Mouse (Mus musculus): ENCODE results near the gene Pappa.

The Pappa gene

DNA sequence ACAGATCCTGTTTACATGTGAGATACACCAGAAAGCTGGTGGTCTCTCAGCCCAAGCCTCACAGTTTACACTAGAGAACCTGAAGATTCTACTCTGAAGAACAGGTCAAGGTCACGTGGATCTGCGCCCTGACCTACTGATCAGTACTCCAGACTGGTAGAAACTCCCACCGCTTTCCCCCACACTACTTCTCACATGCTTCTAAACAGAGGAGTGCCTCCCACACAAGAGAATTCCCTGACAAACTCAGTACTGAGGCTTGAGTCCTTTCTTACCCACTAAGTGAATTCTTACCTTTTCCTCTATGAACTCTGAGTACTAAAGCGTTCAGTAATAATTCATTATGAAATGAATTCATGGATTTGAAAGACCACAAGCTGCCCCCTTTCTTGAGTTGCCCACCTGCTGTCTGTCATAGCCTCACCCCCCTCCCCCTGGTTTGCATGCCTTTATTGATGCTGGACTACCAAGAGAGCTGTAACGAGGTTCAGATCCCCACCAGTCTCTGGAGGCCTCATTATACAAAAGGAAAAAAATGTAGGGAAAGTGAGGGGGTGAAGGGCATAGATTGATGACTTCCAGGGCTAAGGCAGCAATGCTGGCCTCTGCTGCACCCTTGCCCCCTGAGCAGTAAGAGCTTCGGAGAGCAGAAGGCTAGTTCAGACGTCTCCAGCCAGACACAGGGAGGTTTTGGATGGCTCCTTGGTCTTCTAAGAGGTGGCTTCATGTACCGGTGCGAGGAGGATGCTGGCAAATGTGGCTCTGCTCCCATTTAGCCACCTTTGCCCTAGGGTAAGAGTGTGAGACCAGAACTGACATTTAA, 204.7 kb downstream of the Pappa start:
- DNase-seq (ENCODE audit: low spot score), result no peak

DNA sequence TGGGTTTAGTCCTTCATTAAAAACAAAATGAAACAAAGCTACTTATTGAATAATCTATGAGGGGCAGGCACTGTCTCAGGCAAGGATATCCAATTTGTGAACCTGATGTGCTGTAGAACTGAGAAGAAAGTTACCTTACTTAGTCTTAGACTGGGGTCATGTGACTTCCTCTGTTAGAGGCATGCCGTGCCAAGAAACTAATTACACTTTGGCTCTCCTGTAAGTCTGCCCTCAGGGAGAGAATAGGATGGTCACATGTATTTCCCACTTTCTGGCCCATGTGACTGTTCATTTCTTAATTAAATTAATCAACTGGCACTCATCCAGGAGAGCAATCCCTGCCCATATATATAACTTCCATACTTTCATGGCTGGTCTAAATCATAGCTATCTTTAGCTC, 209.7 kb downstream of the Pappa start:
- DNase-seq (ENCODE audit: low spot score), result no peak

DNA sequence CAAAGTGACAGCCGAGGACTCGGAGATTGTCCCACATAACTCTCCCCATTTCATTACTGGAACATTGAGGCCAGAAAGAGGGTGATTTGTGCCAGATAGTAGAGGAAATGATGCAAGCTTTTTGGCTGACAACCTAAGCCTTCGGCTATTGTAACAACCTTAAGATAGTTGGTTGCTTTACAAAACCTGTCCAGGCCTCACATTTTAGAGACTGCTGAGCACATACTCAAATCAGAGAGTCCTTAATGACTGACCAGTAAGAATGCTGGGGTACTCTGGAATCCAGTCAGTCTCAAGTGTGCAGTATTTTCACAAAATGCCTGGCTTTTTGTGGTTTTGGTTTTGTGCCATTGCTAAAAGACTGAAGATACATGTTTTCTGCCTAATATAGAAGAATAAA, 217.8 kb downstream of the Pappa start:
- DNase-seq (ENCODE audit: low spot score), result no peak

DNA sequence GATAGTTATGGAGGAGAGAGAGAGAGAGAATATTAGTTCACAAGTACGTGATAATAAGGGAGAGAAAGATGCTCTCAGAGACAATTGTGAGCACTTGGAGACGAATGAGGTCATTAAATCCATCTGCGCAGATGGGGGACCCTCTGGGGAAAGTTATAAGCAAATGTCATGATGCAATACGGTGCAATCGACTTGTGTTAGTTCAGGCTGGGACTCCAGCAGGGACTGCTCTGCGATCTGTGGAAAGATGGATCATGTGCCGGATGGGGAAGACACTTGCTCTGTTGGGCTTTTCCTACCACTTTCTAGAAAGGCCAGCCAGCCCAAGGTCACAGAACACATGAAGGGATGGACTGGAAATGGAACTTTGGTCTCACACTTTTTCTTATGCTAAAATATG, 226.5 kb downstream of the Pappa start:
- DNase-seq (ENCODE audit: low spot score), result no peak

DNA sequence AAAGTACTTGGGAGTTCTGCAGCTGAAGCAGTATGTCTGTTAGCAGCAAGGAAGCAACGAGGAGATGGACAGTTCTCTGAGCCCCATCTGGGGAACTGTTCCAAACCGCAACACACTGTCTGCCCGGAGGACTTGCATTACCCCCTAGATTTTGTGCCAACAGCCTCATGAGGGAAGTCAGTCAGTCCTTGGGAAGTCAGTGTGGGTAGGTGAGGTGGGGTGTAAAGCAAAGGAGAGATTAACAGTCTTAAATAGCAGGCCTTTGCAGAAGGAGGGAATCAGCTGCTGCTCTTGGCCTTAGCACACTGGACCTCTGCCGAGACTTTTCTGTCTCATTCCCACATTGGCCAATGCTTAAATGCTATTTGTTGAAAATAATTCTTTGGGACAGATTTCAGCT, 230.6 kb downstream of the Pappa start:
- no peak for DNase-seq (ENCODE audit: low spot score)

DNA sequence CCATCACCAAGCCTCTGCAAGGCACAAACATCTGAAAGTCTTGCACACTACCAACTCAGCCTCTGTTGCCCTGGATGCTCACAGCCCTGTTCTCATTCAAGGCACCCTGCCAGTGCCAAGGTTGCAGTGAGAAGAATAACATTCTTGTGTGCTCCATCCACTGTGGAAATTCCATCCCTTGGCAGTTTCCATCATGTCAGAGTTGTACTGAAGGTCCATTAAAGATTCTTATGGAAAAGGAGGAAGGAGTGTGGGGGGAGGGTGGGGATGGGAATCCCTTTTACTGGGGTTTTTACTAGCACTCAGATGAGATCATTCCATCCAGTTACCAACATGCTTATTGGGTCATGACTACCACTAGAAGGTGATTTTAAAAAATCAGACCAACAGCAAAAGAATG, 243.2 kb downstream of the Pappa start:
- no peak for DNase-seq (ENCODE audit: low spot score)

DNA sequence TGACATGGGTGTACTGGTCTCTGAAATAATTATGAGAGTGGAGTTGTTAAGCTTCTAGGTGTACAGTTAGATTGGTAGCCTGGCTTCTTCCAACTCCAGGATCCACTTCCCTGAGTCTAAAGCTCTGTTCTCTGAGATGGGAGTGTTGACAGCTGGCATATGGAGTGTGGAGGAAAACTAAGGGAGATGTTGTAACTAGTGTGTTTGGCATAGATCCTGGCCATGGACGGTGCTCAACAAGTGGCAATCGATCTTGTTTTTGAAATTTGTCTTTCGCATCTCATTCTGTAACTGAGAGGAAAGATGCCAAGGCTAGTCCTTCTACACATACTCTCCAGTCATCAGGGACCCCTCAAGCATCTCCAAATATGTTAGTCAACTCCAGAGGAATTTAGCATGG, 248.8 kb downstream of the Pappa start:
- no peak for DNase-seq (ENCODE audit: low spot score)

DNA sequence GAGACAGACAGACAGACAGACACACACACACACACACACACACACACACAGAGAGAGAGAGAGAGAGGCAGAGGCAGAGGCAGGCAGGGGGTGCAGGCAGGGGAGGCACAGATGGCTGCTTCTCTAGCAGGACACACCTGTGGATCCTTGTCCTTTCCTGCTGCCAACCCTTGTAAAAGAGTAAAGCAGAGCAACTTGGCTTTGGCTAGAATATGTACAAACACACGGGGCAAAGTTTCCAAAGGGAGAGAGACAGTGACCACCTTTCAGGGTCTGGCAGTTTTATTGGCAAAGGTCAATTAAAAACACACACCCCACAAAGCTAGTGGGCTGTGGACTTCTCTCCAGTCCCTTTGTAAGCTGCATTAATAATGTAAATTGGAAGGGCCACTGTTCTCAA, 249.9 kb downstream of the Pappa start:
- no peak for DNase-seq (ENCODE audit: low spot score)

DNA sequence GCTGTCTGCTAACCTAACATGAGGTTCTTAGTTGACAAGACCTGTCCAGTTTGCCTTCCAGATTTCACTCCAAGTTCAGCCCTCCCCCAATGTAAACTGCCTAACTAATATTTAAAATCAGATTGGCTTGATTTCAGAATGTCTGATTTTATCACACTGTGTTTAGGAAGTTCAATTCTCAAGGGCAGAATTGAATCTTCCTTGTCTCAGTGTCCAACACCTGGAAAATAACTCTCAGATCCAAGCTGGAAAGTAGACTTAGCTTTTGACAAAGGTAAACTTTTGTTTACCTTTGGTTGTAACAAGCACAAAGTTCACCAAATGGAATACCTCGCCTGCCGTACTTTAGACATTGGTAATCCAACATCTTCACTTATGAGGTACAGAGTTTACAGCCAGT, 252.6 kb downstream of the Pappa start:
- no peak for DNase-seq (ENCODE audit: low spot score)

DNA sequence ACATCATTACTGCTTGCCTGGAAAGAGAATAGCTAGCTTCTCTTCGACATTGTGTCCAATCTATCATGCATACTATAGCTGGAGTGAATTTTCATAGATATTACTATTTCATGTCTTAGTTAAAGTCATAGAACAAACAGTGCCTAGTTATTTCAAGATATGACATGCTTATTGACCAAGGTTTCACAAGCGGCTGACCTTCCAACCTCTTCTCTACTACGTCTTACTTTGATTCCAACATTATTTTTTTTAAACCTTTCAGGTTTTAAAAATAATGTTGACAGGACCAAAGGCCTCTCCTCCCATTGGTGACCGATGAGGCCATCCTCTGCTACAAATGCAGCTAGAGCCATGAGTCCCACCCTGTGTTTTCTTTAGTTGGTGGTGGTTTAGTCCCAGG, 255.5 kb downstream of the Pappa start:
- no peak for DNase-seq (ENCODE audit: low spot score)

DNA sequence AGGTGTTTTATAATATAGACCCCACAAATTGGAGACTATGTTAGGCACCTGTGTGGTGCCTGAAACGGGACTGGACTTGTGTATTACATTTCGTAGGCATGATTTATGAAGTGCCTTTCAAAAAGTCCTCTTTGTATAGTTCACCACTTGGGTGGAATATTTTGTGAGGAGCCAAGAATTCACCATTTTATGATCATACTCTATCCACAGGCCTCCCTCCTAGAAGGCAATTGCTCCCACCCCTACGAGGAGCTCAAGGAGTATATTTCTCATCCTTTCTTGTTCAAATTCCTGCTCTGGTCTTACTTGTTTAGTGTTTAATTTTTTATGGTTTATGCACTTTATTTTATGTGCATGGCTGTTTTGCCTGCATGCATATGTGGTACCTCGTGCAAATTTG, 259.1 kb downstream of the Pappa start:
- no peak for DNase-seq (ENCODE audit: low spot score)

DNA sequence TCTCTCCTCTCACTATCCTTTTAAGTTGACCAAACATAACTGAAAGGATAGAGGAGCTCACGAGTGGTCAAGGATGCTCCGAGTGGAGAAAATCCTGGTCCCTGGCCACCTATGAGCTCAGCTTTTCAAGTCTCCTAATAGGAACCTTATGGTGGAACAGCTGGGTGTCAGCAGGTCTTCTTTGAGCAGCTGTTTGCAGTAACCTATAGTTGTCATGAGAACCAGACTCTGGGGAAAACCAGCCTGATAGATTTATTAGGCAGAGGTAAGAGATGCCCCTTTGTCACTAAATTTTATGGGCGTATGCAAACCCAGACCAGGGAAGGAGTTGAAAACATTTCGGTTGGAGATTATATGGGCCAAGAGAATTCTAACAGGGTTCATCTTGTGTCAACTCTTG, 267.0 kb downstream of the Pappa start:
- DNase-seq (ENCODE audit: low spot score), result no peak

DNA sequence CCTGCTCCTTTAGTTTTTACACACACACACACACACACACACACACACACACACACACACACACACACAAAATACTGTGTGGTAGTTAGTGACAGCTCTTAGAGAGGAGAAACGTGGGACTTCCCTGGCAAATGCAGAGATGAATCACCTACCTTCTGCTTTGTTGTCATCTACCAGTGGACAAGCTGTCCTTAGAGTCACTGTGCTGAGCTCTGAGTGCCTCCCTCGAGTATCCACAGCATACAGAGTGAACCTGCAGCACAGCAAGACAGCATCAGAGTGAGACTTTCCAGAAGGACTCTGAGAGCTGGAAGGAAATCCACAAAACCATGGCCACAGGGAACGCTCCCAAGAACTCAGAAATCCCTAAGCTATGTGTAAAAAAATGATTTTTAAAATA, 272.8 kb downstream of the Pappa start:
- DNase-seq (ENCODE audit: low spot score), result no peak

DNA sequence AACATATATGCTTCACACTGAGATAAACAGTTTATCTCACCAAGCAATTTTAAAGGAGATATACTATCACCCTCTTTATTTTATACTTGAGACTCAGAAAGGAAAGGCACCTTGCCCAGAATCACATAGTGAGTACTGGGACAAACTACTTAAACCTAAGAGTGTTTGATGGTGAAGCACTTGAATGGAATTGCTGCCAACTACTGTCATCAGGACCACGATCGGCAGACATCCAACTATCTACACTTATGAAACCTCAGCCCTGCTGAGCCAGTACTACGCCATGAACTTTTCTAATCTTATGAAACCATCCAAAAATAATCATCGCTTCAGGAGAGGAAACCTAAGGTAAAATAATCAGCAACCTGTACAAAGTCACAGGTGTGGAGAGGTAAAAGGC, 275.5 kb downstream of the Pappa start:
- DNase-seq (ENCODE audit: low spot score), result no peak

DNA sequence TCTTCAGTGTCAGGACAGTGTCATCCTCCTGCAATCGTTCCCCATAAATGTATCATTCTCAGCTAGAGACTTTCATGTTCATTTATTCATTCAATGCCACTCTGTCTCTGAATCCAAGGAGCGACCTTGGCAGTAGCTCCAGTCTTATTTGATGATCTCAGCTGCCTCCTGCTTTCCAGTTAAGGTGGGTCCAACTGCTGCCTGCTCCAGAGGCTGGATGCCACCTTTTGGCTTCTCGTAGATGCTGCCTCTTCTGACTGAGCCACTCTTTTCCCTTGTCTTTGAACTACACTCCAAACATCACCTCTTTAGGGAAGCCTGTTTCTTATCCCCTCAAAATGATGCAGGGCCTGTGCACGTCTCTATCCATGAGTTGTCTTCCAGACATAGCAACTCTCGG, 278.3 kb downstream of the Pappa start:
- DNase-seq (ENCODE audit: low spot score), result no peak

DNA sequence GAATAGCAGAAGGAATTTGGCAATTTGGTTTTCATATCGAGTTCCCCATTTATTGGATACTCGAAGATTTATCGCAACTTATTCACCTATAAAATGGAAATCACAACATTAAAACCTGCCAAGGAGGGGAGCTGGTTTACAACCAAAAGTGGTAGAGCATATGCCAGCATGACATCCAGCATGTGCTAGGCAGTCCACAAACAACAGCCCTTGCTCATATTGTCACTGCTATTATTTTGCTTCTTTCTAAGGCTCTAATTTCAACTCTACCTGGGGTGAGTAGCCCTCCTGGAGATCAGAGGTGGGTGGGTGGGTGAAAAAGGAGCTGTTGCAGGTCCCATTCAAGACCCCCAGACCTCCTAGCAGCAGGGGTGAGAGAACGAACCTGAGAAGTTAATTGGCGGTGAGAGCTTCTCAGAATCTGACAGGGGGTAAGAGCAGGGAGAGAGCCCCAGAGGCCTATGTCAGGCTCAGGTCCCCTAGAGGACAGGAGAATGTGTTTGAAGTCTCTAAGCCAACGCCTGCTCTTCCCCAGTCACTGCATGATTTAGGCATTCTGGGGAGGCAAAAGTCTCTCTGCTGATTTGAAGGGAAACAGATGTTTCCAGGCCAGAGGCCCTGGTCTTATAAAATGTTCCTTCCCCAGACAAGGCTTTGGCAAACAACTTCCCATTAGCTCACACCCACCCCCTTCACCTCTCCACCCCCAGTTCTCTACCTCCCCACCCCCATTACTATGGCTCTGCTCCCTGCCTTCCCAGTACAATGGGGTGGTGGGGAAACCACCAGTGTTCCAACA, 279.1 kb downstream of the Pappa start:
- no peak for DNase-seq (ENCODE audit: low spot score)
